Mouse (Mus musculus) adrenal gland, adult (tissue): ENCODE data around the gene Piga.

Experiments used
- DNase-seq, 2 experiments: peaks; one replicate each; pipeline ENCODE4 v3.0.0; 2022 to 2023; ENCODE audit warnings: low spot score in 1 of 2; ENCODE audit not compliant: inconsistent age in 2 of 2

Gene Piga

DNA sequence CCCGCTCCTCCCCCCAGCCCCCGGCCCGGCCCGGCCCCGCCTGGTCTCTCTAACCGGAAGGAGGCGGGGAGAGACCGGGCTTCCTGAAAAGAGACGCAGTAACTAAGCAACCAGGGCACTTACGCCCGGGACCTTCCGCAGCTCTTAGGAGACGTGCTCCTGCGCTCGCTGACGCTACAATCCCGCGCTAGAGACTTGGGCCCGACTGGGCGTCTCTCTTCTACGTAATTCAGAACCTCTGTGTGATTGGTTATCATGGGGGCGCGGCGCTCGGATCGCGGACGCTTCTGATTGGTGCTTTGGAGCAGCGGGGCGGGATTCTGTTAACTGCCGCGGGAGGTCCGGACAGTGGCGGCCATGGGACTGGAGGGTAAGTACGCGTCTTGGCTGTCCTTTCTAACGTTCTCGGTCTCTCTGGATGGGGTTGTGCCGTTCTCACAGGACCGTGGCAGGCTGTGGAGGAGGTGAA, at the start of gene Piga:
Gene Piga (plus strand): TSS at position 317 of the 469 bp plus-strand sequence.
- peak; percentile 94 to 96 for DNase-seq

DNA sequence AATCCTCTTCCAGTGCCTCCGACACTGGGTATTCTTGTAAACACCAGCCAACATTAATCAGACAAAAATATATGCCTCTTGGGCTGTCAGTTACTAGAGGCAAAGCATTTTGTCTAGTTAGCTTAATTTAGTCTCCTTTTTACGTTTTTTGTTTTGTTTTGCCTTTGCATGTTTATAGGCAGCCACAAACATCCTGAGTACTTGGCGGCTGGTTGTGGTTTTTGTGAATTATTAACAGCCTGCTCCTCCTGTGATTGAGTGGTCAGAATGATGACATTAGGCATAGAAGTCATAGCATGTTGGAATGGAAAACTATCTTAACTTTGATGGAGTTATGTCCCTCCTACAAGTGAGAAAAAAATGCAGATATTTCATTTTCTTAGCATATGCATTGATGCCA, 49.0 kb upstream of the Piga start:
- no peak for DNase-seq

DNA sequence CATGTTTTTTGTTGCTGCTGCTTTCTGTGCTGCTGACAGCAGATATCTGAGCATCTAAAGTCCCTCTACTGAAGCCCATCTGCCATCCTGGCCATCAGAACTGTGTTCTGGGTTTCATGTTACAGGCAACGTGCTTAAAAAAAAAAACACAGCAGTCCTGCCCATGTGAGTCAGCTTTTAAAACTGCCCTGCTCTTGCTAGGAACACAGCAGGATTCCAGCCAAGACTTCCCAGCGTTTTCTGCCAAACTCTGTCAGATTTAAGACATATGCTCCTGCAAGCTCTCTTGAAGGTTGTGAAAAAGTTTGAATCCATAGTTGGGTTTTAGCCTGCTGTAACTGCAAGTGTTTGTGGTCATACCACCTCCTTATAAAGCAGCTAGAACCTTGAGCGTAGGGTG, 46.5 kb upstream of the Piga start, which contains the start of gene Vegfd:
Gene Vegfd (plus strand): TSS at position 298 of the 400 bp plus-strand sequence.
- DNase-seq: peak; percentile 70 to 85

DNA sequence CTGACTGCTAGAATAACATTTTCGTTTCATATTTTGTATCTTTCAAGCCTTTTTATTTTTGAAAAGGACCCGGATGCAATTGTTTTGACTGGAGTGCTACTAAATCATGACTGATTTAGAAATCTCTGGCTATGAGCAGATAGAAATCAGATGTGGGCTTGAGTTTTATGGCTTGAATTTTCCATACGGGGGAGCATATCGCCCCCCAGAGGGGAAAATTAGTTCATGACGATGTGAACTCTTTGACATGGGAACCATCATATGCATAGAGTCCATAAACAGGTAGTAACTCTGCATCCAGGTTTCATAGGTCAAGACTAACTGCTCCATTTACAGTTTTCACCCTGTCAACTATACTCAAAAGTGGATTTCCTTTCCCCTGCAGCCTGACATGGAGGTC, 45.0 kb upstream of the Piga start:
- peak in 1 of 2 experiments; percentile 66 for DNase-seq

DNA sequence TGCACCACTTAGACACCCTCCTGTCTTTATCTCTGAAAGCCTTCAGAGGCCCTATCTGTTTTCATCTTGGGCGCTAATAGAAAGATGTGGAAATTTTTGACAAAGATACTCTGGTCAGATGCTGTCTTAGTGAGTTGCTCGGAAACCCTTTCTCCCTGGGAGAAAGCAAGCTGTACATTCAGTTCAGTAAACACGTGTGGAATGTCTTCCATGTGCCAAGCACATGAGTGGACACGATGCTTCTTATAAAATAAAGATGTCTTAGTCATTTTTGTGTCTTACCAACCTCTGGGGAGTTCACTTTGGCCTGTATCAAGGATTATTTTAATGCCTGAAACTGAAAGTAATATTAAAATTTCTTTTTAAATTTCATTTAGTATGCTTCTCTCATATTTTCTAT, 39.9 kb upstream of the Piga start:
- DNase-seq: no peak

DNA sequence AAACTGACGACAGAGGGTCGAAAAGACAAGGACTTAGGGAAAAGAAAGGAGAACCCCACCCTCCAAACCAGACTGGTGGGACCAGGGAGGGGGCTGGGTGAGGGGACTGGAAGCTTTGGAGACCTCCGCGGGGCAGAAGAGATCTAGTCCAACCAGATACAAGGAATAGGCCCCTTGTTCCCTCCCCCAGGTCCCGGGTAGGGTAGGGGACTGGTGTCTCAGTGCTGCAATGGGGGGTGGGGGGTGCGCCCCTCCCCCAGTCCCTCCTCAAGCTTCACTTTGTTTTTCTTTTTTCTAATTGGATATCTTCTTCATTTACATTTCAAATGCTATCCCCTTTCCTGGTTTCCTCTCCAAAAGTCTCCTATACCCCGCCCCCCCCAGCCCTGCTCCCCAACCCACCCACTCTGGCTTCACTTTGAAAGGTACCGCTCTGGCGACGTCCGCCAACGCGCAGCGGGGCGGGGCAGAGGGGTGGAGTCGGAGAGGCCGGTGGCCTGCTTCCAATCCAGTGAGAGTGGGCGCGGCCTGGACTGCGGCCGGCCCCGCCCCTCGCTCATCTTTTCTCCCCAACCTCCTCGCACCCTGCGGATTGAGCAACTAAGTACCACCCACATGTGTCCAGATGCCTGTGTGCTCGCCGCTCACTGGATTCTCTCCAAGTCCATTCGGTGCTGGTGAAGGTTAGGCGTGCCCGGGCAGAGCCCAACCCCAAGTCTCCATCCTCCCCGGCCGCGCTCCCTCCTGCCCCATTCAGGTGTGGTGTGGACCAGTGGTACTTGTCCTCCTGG, 37.8 kb upstream of the Piga start:
- DNase-seq: peak; percentile 86 to 93

DNA sequence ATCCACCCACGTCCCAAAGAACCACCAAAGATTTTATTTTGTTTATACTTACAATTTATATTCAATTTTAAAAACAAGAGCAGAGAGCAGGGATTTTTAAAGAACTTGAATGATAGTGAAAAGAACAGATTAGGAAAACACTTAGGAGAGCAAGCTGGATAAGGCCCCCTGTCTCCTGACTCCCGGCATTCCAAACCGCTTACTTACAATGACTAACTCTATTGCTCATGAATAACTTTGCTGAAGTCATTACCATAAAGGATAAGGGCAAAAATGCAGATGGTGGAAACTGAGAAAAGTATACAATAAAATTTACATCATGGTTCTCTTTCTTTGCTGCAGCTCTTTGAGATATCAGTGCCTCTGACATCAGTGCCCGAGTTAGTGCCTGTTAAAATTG, 25.5 kb upstream of the Piga start:
- no peak for DNase-seq

DNA sequence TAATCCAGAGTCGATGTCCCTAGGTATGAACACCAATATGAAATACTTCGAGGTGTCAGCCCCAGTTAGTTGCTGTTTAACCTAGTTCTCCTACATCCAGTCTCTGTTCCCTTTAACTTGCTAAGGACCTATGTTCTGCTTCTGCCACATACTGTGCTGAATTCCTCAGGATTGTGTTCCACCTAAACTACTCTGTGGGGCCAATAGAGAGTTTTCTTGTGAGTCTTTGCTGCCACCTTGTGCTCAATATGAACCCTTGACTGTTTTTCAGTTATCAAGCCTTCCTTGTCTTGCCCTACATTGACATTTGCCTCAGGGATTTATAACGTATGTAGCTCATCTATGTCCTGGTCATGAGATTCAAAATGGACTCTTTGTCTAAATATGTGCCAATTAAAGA, 21.1 kb upstream of the Piga start:
- peak in 1 of 2 experiments; percentile 54 for DNase-seq

DNA sequence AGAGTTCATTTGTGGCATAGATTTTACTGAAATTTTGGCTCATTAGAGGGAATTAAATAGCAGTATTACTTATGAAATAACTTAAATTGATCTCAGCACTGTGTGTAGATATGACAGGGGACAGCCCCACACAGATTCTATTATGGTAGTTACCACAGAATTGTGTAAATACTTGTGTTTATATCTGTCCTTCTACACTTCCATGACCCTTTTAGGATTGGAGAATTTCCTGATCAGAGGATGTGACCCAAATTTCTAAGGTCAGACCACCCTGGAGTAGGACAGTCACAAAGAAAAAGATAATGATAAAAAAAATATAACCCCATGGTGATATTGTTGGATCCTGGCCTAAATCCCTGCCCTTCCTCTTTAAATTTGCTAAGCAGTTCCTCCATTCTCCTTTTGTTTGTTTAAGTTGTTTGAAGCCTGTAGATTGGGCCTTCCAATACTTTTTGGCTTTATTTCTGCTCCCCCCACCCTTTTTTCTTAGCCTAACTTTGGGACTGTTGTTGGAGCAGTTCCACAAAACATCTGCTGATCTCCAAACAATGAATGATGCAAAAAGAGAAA, 14.4 kb upstream of the Piga start:
- no peak for DNase-seq

DNA sequence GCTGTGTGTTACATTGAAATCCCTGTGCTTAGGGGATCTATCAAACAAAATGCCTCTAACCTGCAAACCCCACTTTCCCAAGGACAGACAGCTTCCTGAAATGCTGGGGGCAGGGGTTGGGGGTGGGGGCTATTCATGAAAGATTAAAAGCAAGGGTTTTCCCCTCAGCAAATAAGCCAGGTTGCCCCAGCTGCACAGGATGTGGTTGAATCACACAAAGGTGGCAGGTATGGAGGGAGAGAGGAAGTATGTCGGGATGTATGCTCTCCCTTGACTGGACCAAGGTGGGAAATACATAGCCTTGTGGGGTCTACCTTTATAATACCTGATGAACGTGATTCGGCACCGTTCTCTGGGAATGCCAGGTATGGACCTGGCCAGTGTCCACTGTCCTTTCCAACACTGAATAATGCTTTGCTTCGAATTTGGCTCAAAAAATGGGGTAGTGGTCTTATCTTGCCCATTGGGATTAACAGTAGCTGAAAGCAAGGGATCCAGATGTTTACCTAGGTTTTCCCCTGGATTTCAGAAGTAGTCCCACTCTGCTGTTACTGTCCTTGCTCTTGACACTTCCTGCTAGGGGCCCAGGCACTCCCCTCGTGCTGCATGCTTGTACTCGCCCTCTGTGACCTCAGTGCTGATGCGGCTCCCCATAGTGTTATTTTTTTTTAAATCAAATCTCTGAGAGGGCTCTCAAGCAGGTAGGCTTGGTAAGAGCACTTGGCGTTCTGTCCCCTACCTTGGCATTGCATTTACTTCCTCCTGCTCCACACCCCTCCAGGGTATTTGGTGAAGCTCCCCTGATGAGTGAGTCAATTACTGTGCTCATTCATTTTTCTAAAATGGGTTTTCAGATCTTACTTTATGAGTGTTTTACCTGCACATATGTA, 13.2 kb upstream of the Piga start:
- DNase-seq: no peak

DNA sequence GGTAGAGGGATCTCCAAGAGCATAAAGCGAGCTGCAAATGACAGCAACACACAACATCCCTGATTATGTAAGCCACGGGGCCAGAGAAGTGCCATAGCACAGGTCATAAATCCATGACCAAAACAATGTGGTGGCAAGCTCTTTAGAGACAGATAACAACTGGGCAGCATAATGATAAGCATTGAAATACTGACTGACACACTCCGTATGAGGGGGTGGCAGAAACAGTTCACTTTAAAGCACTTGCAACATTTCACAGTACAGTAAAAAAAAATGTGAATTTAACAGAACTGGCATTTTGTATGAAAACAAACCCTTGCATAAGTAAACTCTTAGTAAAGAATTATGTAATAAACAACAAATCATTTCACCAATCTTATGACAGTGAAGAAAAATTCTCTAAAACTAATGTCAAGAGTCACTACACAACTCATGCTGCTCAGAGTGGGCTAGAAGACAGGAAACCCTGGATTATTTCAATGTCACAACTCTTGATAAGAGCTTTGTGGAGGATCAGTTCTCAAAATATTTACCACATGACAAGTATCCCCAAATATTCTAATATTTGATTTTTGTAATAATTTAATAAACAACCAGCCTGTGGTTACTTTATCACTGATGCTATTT, 11.2 kb upstream of the Piga start:
- DNase-seq: peak in 1 of 2 experiments; percentile 50

DNA sequence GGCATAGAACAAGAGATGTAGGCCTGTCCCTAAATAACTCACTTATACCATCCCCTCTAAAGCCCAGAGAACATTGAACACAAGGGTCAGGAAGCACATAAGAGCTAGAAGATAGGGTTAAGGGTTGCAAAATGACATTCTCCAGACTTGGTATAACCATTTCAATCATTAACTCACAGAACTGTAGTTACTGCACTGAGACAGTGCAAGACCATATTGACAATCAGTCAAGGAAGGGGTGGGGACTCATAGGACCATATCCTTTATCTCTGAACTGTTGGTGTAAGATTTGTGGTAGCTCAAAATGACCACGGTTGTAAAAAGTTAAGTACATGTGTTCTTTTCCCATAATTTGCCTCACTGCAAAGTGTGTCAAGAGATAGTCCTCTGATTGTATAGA, 9.0 kb upstream of the Piga start:
- DNase-seq: no peak

DNA sequence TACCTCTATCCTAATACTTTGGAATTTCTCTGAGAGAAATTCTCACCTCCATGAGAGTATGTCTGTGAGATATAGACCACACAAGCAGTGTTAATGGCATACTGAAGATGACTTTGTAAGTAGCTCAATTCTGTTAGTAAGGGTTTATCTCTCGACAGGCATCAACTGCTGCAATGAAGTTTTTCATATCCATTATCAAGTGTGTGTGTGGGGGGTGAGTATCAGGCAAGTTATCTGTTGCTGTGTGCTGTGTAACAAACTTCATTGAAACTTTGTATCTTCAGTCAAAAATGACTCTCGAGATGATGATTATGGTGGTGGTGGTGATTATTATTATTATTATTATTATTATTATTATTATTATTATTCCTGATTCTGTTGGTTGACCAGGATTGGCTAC, 2.8 kb upstream of the Piga start:
- no peak for DNase-seq

DNA sequence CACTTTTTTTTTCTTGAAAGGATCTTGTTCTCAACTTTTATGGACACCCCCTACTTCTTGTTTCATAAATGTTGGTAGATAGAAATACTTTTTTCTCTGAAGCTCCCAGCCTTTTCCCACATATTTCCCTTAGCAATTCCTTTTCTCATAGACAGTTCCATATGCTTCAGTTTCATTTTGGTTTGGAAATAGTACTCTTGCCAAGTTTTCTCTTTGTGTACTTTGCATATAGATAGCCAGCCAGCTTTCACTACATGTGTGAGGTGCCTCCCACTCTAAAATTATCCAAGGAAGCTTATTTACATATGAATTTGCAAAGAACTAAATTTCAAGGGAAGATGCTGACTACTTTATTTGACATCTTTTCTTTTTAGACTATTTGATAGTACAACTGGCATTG, 1.6 kb upstream of the Piga start:
- DNase-seq: no peak

DNA sequence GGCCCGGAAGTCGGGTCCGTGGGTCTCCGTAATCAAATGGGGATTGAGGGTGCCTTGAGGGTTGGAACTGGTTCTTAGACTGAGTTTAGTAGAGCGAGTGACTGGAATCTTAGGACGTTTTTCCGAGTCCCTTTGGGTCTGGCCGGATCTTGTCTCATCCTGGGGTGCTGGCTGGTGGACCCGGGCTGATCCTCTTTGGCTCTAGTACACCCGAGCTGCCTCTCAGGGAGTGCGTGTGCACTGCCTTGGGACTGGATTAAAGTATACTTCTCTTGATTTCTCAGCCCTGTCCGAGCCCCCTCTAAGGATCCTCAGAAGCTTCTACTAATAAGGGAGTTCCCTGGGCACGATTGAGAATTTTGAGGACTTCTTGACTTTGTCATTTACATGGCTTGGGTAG, 368 bp downstream of the Piga start:
- no peak for DNase-seq

DNA sequence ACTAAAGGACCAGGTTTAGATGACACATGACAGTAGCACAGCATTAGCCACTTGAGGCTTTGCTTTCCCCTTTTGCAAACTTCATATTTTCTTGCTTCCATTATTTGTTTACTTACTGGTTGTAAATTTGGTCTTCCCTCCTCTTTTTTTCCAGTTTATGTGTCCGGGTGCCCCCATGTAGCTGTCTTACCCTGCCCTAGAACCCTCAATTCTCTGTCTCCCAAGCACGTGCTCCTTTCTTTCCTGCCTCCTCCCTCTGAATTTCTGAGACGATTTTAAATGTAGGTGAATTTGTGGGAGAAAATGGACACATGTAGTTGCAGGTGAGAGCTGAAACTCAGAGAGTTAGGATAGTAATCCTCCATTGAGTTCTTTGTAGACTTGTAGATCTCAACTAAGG, 931 bp downstream of the Piga start:
- DNase-seq: no peak

DNA sequence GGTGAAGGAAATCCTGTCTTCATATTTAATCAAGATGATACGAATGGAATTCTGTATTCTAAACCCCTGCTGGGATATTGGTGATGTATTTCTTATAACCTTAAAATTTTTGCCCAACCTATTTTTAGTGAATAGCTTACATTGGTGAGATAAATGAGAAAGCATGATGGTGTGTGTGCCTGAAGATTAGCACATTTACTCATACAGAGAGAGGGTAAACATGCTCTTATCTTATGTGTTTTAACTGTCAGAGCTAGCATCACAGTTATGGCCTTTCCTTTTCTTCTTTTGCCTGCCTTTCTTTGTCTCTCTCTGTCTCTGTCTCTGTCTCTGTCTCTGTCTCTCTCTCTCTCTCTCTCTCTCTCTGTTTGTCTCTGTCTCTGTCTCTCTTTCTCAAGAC, 5.2 kb downstream of the Piga start:
- no peak for DNase-seq

DNA sequence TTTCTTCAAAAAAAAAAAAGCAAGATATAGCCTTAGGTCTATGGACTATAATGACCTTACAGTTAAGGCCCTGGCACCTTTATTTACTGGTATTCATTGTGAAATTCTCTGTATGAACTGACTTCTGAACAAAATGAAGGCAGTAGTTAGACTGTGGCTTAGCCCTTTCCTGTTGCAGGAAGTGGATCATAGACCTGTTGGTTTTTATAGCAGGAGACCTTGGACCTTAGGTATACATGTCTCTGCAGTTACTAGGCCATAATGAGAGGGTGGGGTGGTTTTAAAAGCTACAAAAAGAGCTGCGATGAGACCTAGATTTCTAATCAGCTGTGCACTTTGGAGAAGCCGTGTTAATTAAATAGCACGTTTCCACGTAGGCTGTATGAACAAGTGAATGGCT, 7.7 kb downstream of the Piga start:
- no peak for DNase-seq

DNA sequence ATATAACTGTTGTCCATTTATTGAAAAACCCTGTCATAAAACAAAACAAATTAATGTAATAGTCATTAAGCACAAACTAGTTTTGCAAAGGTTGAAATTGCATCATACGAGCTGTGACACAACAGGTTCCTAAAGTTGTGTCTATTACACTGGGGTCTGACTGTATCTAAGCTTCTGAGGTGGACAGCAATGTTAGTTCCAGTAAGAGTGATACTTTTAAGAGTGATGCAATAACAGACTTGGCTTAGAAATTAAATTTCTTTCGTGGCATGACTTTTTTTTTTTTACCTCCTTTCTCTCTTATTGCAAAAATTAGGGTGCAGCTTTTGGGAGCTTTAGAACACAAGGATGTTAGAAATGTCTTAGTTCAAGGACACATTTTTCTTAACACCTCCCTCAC, 8.6 kb downstream of the Piga start:
- peak in 1 of 2 experiments; percentile 31 for DNase-seq

DNA sequence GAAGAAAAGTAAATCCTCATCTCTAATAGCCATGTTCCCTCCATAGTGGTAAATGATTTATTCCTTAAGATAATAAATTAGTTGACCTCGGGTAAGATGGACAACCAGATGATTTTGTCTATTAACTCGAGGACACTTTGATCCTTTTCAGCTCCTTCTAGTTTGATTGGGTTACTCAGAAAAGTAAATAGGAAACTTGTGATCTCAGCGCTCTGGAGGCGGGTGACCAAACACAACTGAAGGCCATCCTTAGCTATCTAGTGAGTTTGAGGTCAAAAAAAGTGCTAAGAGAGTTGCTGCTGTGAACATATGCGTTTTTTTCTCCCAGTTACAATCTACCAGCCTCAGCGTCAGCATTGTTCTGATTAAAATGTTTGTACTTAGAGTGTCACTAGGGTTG, 11.0 kb downstream of the Piga start:
- peak in 1 of 2 experiments; percentile 50 for DNase-seq

DNA sequence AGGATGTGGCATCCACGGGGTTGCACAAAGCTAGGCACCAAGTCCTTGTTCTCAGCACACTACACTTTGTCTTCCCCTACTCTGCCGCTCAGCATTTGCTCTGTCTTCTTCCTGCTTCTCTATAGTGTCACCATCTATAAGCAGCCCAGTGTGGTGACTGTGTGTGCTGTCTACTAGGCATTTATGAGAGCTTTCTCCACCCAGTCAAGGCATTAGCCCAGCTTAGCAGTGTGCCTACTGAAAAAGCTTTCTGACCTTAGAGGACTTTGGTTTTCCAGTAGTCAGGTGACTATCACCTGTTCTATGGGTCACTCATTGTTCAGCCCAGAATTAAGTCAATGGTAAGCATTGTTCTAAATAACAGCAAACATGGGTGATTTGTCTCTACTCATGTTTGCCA, 11.5 kb downstream of the Piga start:
- DNase-seq: peak in 1 of 2 experiments; percentile 29
